Mouse (Mus musculus): Measurements from ENCODE around the gene Arl6. TPM values are rescaled to one million over a fixed set of nuclear protein-coding genes. Genes with fewer than 3 reads are reported as not detected.

Gene Arl6
- polyA plus RNA-seq (2016; fragmentation: Nextera tagmentation; extraction: Ambion mirVana): 49.1 and 50.9 TPM in 2 replicates

DNA sequence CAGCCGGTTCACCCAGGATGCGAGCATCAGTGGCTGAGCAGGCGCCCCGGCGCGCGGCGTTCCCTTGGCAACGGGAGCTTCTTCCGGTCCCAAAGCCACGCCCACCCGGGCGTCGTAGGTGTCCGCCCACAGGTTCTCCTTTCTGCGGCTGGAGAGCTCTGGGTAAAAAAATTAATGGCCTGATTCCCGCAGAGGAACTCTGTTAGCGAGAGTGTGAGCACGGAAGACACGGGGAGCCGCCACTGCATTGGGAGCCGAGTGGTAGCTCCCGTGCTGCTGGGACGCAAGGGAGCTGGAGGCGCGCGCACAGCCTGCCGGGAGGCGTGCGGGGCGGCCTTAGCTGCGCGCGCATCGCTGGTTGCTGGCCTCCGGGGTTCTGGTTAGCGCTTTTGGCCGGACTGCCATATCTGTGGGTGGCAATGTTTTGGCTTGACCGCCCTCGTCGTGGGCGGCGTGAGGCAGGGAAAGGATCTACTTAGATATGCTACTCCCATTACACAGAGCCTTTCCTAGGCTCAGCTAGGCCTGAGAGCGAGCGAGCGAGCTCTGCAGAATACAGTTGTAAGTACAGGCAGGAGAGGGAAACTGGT is at the start of gene Arl6:
Gene Arl6, minus strand, starts transcription at position 290 of the 590 bp plus-strand sequence.
- Histone ChIP-seq H3K36me3 (replicated peaks) (no peaks in the 10 kb centered on the region), H3K27me3 (no peaks in the 10 kb centered on the region), H3K27ac (peak within 1 kb of the TSS; percentile 99), H3K4me3 (replicated peaks) (peak within 1 kb of the TSS; percentile 49), H3K9ac (peak within 1 kb of the TSS; percentile 62), H3K4me1 (peaks cover 7% of the 10 kb centered on the region), H3K4me2 (peak within 1 kb of the TSS; percentile 57), H3K9me3 (no peaks in the 10 kb centered on the region)
- peak; percentile 99 for ATAC-seq (ENCODE audit: low FRiP score)
- under 1% methylated on average over 44 of the region's 46 CpGs for WGBS

DNA sequence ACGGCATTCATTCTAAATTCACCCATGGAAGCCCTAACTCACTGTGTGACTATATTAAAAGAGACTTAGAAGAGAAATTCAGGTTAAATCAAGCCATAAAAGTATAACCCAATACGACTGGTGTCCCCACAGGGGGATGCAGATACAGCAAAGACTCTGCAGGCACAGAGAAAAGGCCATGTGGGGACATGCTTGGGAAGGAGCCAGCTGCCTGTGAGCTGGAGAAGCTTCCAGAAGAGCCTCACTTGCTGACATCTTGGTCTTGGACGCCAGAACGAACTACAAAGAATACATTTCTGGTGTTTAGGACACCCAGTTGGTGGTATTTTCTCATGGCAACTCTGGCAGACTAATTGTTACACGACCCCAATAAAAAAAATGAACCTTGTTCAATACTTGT is 45.9 kb upstream of the Arl6 start:
- no peak overlapping the region for H3K9ac ChIP-seq
- no peak overlapping the region for H3K4me2 ChIP-seq
- no peaks in the 10 kb centered on the region for H3K9me3 ChIP-seq
- no peak for ATAC-seq (ENCODE audit: low FRiP score)
- no peaks in the 10 kb centered on the region for H3K4me1 ChIP-seq
- H3K4me3 ChIP-seq (replicated peaks): no peak overlapping the region
- H3K27me3 ChIP-seq: no peaks in the 10 kb centered on the region
- 77% methylated on average over 5 of the region's 5 CpGs for WGBS
- no peaks in the 10 kb centered on the region for H3K36me3 ChIP-seq (replicated peaks)
- no peak overlapping the region for H3K27ac ChIP-seq

- WGBS: 3% methylated on average over 8 of the region's 8 CpGs
- Histone ChIP-seq H3K4me1 (no peaks in the 10 kb centered on the region), H3K27ac (no peak overlapping the region), H3K9ac (no peak overlapping the region), H3K36me3 (replicated peaks) (no peaks in the 10 kb centered on the region), H3K27me3 (no peaks in the 10 kb centered on the region), H3K4me2 (no peak overlapping the region), H3K4me3 (replicated peaks) (no peak overlapping the region), H3K9me3 (no peaks in the 10 kb centered on the region)
- ATAC-seq (ENCODE audit: low FRiP score): peak; percentile 94
Observed at GRCm38 (mm10) chr16:59683434-59683833, 44.2 kb upstream of the Arl6 start.

GRCm38 (mm10) chr16:59682216-59682891 is 43.2 kb upstream of the Arl6 start:
- WGBS: 87% methylated on average over 8 of the region's 8 CpGs
- H3K9ac ChIP-seq: no peak overlapping the region
- no peaks in the 10 kb centered on the region for H3K4me1 ChIP-seq

DNA sequence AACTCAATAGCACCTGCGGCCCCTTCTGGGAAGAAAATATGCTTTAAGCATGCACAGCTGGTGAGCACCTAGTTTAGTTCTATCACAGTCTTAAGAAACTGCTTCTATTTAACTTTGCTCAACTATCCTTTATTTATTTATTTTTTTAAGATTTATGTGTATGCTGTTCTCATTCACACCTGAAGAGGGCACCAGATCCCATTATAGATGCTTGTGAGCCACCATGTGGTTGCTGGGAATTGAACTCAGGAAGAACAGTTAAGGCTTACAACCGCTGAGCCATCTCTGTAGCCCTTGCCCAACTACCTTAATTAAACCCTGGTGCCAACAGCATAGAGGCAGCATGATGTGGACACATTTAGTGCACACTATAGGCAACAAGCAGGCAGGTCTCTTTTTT is 27.7 kb upstream of the Arl6 start:
- Histone ChIP-seq H3K4me2 (no peak overlapping the region), H3K4me3 (replicated peaks) (no peak overlapping the region), H3K9ac (no peak overlapping the region), H3K27me3 (no peaks in the 10 kb centered on the region), H3K4me1 (no peaks in the 10 kb centered on the region), H3K9me3 (no peaks in the 10 kb centered on the region), H3K36me3 (replicated peaks) (no peaks in the 10 kb centered on the region), H3K27ac (no peak overlapping the region)
- ATAC-seq (ENCODE audit: low FRiP score): no peak
- WGBS: 92% methylated on average over 2 of the region's 2 CpGs

More at GRCm38 (mm10) chr16:59682216-59682891, 43.2 kb upstream of the Arl6 start:
- Histone ChIP-seq H3K27me3 (no peaks in the 10 kb centered on the region), H3K36me3 (replicated peaks) (no peaks in the 10 kb centered on the region), H3K27ac (no peak overlapping the region), H3K4me3 (replicated peaks) (no peak overlapping the region), H3K9me3 (no peaks in the 10 kb centered on the region), H3K4me2 (no peak overlapping the region)
- ATAC-seq (ENCODE audit: low FRiP score): no peak

- Histone ChIP-seq H3K4me1 (no peaks in the 10 kb centered on the region), H3K4me3 (replicated peaks) (no peak overlapping the region), H3K27ac (no peak overlapping the region), H3K27me3 (no peaks in the 10 kb centered on the region), H3K4me2 (no peak overlapping the region), H3K9ac (no peak overlapping the region), H3K9me3 (no peaks in the 10 kb centered on the region), H3K36me3 (replicated peaks) (no peaks in the 10 kb centered on the region)
- no peak for ATAC-seq (ENCODE audit: low FRiP score)
- 42% methylated on average over 2 of the region's 2 CpGs for WGBS
Observed at GRCm38 (mm10) chr16:59643766-59644165, 4.6 kb upstream of the Arl6 start.

DNA sequence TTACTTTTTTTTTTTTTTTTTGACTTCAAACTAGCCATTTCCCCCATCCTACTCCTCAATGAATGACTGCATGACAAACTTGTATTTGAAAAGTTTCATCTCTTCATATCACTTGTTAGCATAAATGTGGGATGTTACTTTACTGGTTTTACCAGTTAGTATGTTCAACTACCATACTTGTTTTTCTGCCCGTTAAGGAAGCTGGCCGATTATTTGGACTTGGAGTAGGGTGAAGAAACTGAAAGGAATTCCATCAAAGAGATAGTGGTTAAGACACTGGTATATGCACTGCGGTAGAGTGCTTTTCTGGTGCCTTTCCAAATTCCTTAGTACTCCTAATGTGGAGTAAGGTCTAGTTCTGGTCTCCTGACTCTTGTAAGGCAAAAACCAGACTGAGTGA is 794 bp upstream of the Arl6 start:
- Histone ChIP-seq H3K4me1 (peaks cover 7% of the 10 kb centered on the region), H3K4me3 (replicated peaks) (no peak overlapping the region), H3K9ac (no peak overlapping the region), H3K27ac (no peak overlapping the region), H3K36me3 (replicated peaks) (no peaks in the 10 kb centered on the region), H3K4me2 (no peak overlapping the region), H3K9me3 (no peaks in the 10 kb centered on the region), H3K27me3 (no peaks in the 10 kb centered on the region)
- 90% methylated on average over 3 of the region's 3 CpGs for WGBS
- no peak for ATAC-seq (ENCODE audit: low FRiP score)

GRCm38 (mm10) chr16:59634598-59634997 is 4.6 kb downstream of the Arl6 start:
- Histone ChIP-seq H3K36me3 (replicated peaks) (peaks cover 14% of the 10 kb centered on the region), H3K9ac (no peak overlapping the region), H3K4me2 (no peak overlapping the region), H3K27ac (no peak overlapping the region), H3K4me3 (replicated peaks) (no peak overlapping the region), H3K27me3 (no peaks in the 10 kb centered on the region), H3K4me1 (peaks cover 7% of the 10 kb centered on the region), H3K9me3 (no peaks in the 10 kb centered on the region)
- ATAC-seq (ENCODE audit: low FRiP score): no peak
- 90% methylated on average over 2 of the region's 2 CpGs for WGBS

GRCm38 (mm10) chr16:59621554-59621953 is 17.6 kb downstream of the Arl6 start:
- Histone ChIP-seq H3K9me3 (no peaks in the 10 kb centered on the region), H3K4me3 (replicated peaks) (no peak overlapping the region), H3K27me3 (no peaks in the 10 kb centered on the region), H3K36me3 (replicated peaks) (no peaks in the 10 kb centered on the region), H3K27ac (no peak overlapping the region), H3K4me2 (no peak overlapping the region), H3K4me1 (no peaks in the 10 kb centered on the region), H3K9ac (no peak overlapping the region)
- WGBS: 97% methylated on average over 2 of the region's 2 CpGs
- ATAC-seq (ENCODE audit: low FRiP score): no peak

GRCm38 (mm10) chr16:59617167-59617566 is 22.0 kb downstream of the Arl6 start:
- Histone ChIP-seq H3K27ac (no peak overlapping the region), H3K36me3 (replicated peaks) (no peaks in the 10 kb centered on the region), H3K27me3 (no peaks in the 10 kb centered on the region), H3K9ac (no peak overlapping the region), H3K4me3 (replicated peaks) (no peak overlapping the region), H3K4me1 (no peaks in the 10 kb centered on the region), H3K4me2 (no peak overlapping the region), H3K9me3 (no peaks in the 10 kb centered on the region)
- peak; percentile 49; the same call in 1 of the 2 replicates for ATAC-seq (ENCODE audit: low FRiP score)
- 41% methylated on average over 3 of the region's 3 CpGs for WGBS

- no peak overlapping the region for H3K4me3 ChIP-seq (replicated peaks)
- H3K9ac ChIP-seq: no peak overlapping the region
- H3K27me3 ChIP-seq: no peaks in the 10 kb centered on the region
- 87% methylated on average over 3 of the region's 3 CpGs for WGBS
- H3K9me3 ChIP-seq: no peaks in the 10 kb centered on the region
- H3K27ac ChIP-seq: no peak overlapping the region
- no peak for ATAC-seq (ENCODE audit: low FRiP score)
- peaks cover 4% of the 10 kb centered on the region; the same call in 1 of the 2 replicates for H3K36me3 ChIP-seq (replicated peaks)
- no peak overlapping the region for H3K4me2 ChIP-seq
- no peaks in the 10 kb centered on the region for H3K4me1 ChIP-seq
Observed at GRCm38 (mm10) chr16:59615675-59616074, 23.5 kb downstream of the Arl6 start.

DNA sequence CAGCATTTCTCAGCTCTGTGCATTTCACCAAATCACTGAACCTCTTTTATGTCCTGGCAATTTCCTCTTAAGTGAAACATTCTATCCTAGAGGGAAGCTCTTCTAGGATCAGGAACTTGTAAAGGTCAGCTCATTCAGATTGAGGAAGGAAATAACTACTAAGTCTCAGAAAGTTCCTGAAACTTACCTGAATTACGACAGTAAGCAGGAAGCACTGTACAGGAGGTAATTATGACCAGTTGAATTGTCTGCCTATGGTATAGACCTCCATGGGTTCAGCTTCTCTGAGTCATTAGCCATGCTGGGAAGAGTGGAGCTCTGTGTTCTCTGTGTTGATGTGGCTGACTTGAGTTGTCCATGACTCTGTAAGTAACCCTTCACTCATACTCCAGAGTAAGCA is 28.4 kb downstream of the Arl6 start:
- peaks cover 4% of the 10 kb centered on the region; the same call in 1 of the 2 replicates for H3K36me3 ChIP-seq (replicated peaks)
- no peaks in the 10 kb centered on the region for H3K9me3 ChIP-seq
- no peak for ATAC-seq (ENCODE audit: low FRiP score)
- H3K27me3 ChIP-seq: no peaks in the 10 kb centered on the region
- no peaks in the 10 kb centered on the region for H3K4me1 ChIP-seq
- WGBS: 85% methylated on average over 1 of the region's 1 CpGs
- no peak overlapping the region for H3K27ac ChIP-seq
- H3K4me2 ChIP-seq: no peak overlapping the region
- H3K4me3 ChIP-seq (replicated peaks): no peak overlapping the region
- H3K9ac ChIP-seq: no peak overlapping the region

Measured in forebrain, embryonic 12.5 days (tissue).